Mouse (Mus musculus) testis, adult 10 weeks (tissue): ENCODE data around the gene Fem1b. TPM values are rescaled to one million over a fixed set of nuclear protein-coding genes. Genes with fewer than 3 reads are reported as not detected.

Experiments
- polyA plus RNA-seq: library from polyadenylated mRNA; stranded (reverse); fragments of 350-450 nt; fragmentation: Illumina TruSeq; extraction: RNeasy Lipid Tissue Mini Kit (QIAGEN cat#74804); gene quantifications from one replicate; pipeline ENCODE4 v1.2.3, GENCODE M21; 2014; ENCODE audit warnings: low read depth, low replicate concordance

The Fem1b gene
- polyA plus RNA-seq = 86.8 TPM

GRCm38 (mm10) chr9:62811516-62812121, at the start of gene Fem1b:
Fem1b (minus strand) TSS chr9:62811934.

GRCm38 (mm10) chr9:62857719-62858261, 46.1 kb upstream of the Fem1b start, which contains the start of gene Calml4:
Calml4 (plus strand) TSS chr9:62858080.

DNA sequence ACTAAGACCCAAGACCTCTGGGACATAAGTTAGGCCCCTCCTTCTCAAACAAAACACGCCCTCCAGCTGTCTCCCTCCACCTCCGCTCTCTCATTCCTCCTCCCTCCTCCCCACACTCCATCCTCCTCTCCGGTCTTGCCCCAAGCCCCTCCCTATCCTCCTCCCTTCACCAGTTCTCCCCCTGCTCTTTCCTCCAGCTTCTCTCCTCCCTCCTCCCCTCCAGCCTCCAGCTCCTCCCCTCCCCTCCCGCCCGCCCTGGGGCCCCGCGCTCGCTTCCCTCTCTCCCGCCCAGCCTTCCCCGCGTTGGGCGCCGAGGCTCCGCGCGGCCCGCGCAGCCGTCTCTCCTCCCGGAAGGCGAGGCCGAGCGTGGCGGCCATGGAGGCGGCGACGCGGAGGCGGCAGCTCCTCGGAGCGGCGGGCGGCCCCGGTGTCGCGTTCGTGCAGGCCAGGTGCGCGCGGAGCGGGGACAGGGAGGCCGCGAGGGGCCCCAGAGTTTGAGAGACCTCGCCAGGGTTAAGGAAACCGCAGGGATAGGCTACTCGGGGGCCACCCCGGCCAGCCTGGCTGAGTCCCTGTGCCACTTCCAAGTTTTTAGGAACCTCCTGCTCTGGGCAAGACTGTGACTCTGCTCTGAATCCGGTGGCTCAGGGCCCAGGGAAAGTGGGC, 26.9 kb upstream of the Fem1b start, which contains the start of gene Cln6:
Cln6 (plus strand) TSS at position 280 of the 666 bp plus-strand sequence.

Other genes starting within 250 kb of the Fem1b start
- 0.08 TPM for gene Itga11, start 134.1 kb downstream of the Fem1b start, polyA plus RNA-seq
- 14.9 TPM for gene Cln6, start 26.9 kb upstream of the Fem1b start, polyA plus RNA-seq
- gene Calml4, start 46.1 kb upstream of the Fem1b start, polyA plus RNA-seq = 4.8 TPM
- gene Pias1, start 176.0 kb upstream of the Fem1b start, polyA plus RNA-seq = 306 TPM